Mouse (Mus musculus) forebrain, embryonic 11.5 days (tissue): ENCODE measurements around the gene Plcl1. TPM values are rescaled to one million over a fixed set of nuclear protein-coding genes. Genes with fewer than 3 reads are reported as not detected.
"Not testable (repeated sequence)": the region's sequence is repeated elsewhere in the genome, so short reads cannot be mapped to it uniquely, and the experiment has no call there.

Source experiments
- ATAC-seq: fragments of 200-750 bp; cut with Nextera tagmentation; replicated peaks from 2 replicates; pipeline ENCODE4 v1.8.0; 2017; ENCODE audit warnings: moderate TSS enrichment; ENCODE audit not compliant: low FRiP score
- DNase-seq: peaks from one replicate; pipeline ENCODE4 v3.0.0-alpha.2; 2017; ENCODE audit warnings: low spot score
- H3K27ac ChIP-seq: fragments of 300-500 bp; sonication (generic); 2 replicates; pipeline ENCODE4 v1.5.1; 2014; ENCODE audit warnings: low read depth, low read length
- H3K27me3 ChIP-seq: fragments of 300-500 bp; sonication (generic); 2 replicates; pipeline ENCODE4 v1.6.1; 2014; ENCODE audit warnings: mild to moderate bottlenecking, low read length, mixed read lengths; ENCODE audit not compliant: control insufficient read depth, insufficient read depth
- H3K36me3 ChIP-seq: fragments of 300-500 bp; sonication (generic); 2 replicates; pipeline ENCODE4 v1.6.1; 2014; ENCODE audit warnings: mild to moderate bottlenecking, low read length, moderate library complexity, mixed read lengths; ENCODE audit not compliant: control insufficient read depth, insufficient read depth
- H3K4me1 ChIP-seq: fragments of 300-500 bp; sonication (generic); replicated peaks from 2 replicates; pipeline ENCODE4 v1.6.1; 2014; ENCODE audit warnings: low read length, mixed read lengths; ENCODE audit not compliant: control insufficient read depth, insufficient read depth
- H3K4me2 ChIP-seq: fragments of 300-500 bp; sonication (generic); 2 replicates; pipeline ENCODE4 v1.6.1; 2014; ENCODE audit warnings: low read depth, mild to moderate bottlenecking, low read length, moderate library complexity, mixed read lengths; ENCODE audit not compliant: severe bottlenecking
- H3K4me3 ChIP-seq: fragments of 300-500 bp; sonication (generic); 2 replicates; pipeline ENCODE4 v1.5.1; 2014; ENCODE audit warnings: low read depth, low read length
- H3K9ac ChIP-seq: fragments of 300-500 bp; sonication (generic); 2 replicates; pipeline ENCODE4 v1.6.1; 2014; ENCODE audit warnings: low read length
- H3K9me3 ChIP-seq: fragments of 300-500 bp; sonication (generic); 2 replicates; pipeline ENCODE4 v1.6.1; 2016; ENCODE audit warnings: low read length, mixed read lengths; ENCODE audit not compliant: control insufficient read depth
- WGBS: fragments of 180-500 bp; shearing (Covaris S2); extraction: QIAGEN DNeasy Blood & Tissue Kit; methylation state at CpG from one replicate; pipeline ENCODE4 v1.1.7; 2014; 5-methylcytosine and 5-hydroxymethylcytosine counted together
- polyA plus RNA-seq: library from polyadenylated mRNA; unstranded; fragments of >200 nt; fragmentation: Nextera tagmentation; extraction: Ambion mirVana; gene quantifications from 2 replicates; pipeline ENCODE4 v1.2.1, GENCODE M21; 2014

Plcl1 gene
- polyA plus RNA-seq, 1 experiment from 2014 or later, result 2.2 TPM

- Histone ChIP-seq H3K27me3 (no peaks in the 10 kb centered on the region), H3K4me1 (no peaks in the 10 kb centered on the region), H3K9ac (no peak overlapping the region), H3K36me3 (no peaks in the 10 kb centered on the region), H3K9me3 (no peaks in the 10 kb centered on the region), H3K4me2 (no peak overlapping the region), H3K4me3 (no peak overlapping the region), H3K27ac (no peak overlapping the region)
- 89% methylated on average over 2 of the region's 2 CpGs for WGBS
- no peak for DNase-seq
- no peak for ATAC-seq
Measured at GRCm38 (mm10) chr1:55488261-55488660, 82.5 kb downstream of the Plcl1 start.

GRCm38 (mm10) chr1:55489355-55489754, 83.6 kb downstream of the Plcl1 start:
- peak; percentile 71 for ATAC-seq
- WGBS, result 47% methylated on average over 6 of the region's 6 CpGs
- Histone ChIP-seq H3K27ac (no peak overlapping the region), H3K9me3 (no peaks in the 10 kb centered on the region), H3K4me2 (no peak overlapping the region), H3K36me3 (no peaks in the 10 kb centered on the region), H3K27me3 (no peaks in the 10 kb centered on the region), H3K4me1 (no peaks in the 10 kb centered on the region), H3K9ac (no peak overlapping the region), H3K4me3 (no peak overlapping the region)
- DNase-seq, result no peak

GRCm38 (mm10) chr1:55499872-55500271, 94.2 kb downstream of the Plcl1 start:
- Histone ChIP-seq H3K4me3 (no peak overlapping the region), H3K9ac (no peak overlapping the region), H3K4me2 (no peak overlapping the region), H3K27ac (no peak overlapping the region), H3K36me3 (no peaks in the 10 kb centered on the region), H3K4me1 (peaks cover 5% of the 10 kb centered on the region), H3K27me3 (no peaks in the 10 kb centered on the region), H3K9me3 (no peaks in the 10 kb centered on the region)
- 71% methylated on average over 1 of the region's 1 CpGs for WGBS
- DNase-seq (no peak), ATAC-seq (no peak)

GRCm38 (mm10) chr1:55500981-55501682, 95.4 kb downstream of the Plcl1 start:
- H3K27me3 ChIP-seq, result no peaks in the 10 kb centered on the region
- peaks cover 5% of the 10 kb centered on the region for H3K4me1 ChIP-seq
- DNase-seq, result no peak
- H3K9me3 ChIP-seq, result no peaks in the 10 kb centered on the region
- H3K36me3 ChIP-seq, result no peaks in the 10 kb centered on the region
- H3K27ac ChIP-seq, result no peak overlapping the region
- ATAC-seq, result peak; percentile 95
- H3K4me3 ChIP-seq, result no peak overlapping the region
- WGBS, result 12% methylated on average over 2 of the region's 2 CpGs
- no peak overlapping the region for H3K9ac ChIP-seq
- H3K4me2 ChIP-seq, result no peak overlapping the region

- H3K4me1 ChIP-seq, result peaks cover 3% of the 10 kb centered on the region
- no peak overlapping the region for H3K4me3 ChIP-seq
- H3K27ac ChIP-seq, result no peak overlapping the region
- no peak overlapping the region for H3K4me2 ChIP-seq
- no peak for DNase-seq
- no peak for ATAC-seq
- H3K9ac ChIP-seq, result no peak overlapping the region
- H3K36me3 ChIP-seq, result no peaks in the 10 kb centered on the region
- H3K9me3 ChIP-seq, result no peaks in the 10 kb centered on the region
- 84% methylated on average over 4 of the region's 4 CpGs for WGBS
- no peaks in the 10 kb centered on the region for H3K27me3 ChIP-seq
Measured at GRCm38 (mm10) chr1:55505811-55506210, 100.1 kb downstream of the Plcl1 start.

- no peak overlapping the region for H3K9ac ChIP-seq
- no peak for ATAC-seq
- WGBS, result 85% methylated on average over 6 of the region's 6 CpGs
- no peak overlapping the region for H3K27ac ChIP-seq
- no peak overlapping the region for H3K4me2 ChIP-seq
- no peaks in the 10 kb centered on the region for H3K36me3 ChIP-seq
- H3K4me3 ChIP-seq, result no peak overlapping the region
- no peaks in the 10 kb centered on the region for H3K9me3 ChIP-seq
- DNase-seq, result no peak
- no peaks in the 10 kb centered on the region for H3K27me3 ChIP-seq
- H3K4me1 ChIP-seq, result no peaks in the 10 kb centered on the region
Measured at GRCm38 (mm10) chr1:55507061-55507460, 101.3 kb downstream of the Plcl1 start.

GRCm38 (mm10) chr1:55509587-55509986, 103.9 kb downstream of the Plcl1 start:
- Histone ChIP-seq H3K4me3 (no peak overlapping the region), H3K9ac (no peak overlapping the region), H3K36me3 (no peaks in the 10 kb centered on the region), H3K9me3 (no peaks in the 10 kb centered on the region), H3K27ac (no peak overlapping the region), H3K4me2 (no peak overlapping the region), H3K4me1 (no peaks in the 10 kb centered on the region), H3K27me3 (no peaks in the 10 kb centered on the region)
- ATAC-seq, result no peak
- 95% methylated on average over 1 of the region's 1 CpGs for WGBS
- no peak for DNase-seq

GRCm38 (mm10) chr1:55512165-55512564, 106.4 kb downstream of the Plcl1 start:
- Histone ChIP-seq H3K9ac (no peak overlapping the region), H3K4me3 (no peak overlapping the region), H3K9me3 (no peaks in the 10 kb centered on the region), H3K4me2 (no peak overlapping the region), H3K27ac (no peak overlapping the region), H3K36me3 (no peaks in the 10 kb centered on the region), H3K4me1 (no peaks in the 10 kb centered on the region), H3K27me3 (no peaks in the 10 kb centered on the region)
- 83% methylated on average over 3 of the region's 3 CpGs for WGBS
- DNase-seq (no peak), ATAC-seq (no peak)

- H3K4me2 ChIP-seq, DNase-seq, H3K27ac ChIP-seq, H3K27me3 ChIP-seq, ATAC-seq, H3K9ac ChIP-seq, H3K9me3 ChIP-seq, H3K4me1 ChIP-seq, H3K36me3 ChIP-seq, H3K4me3 ChIP-seq: not testable (repeated sequence)
- 78% methylated on average over 2 of the region's 2 CpGs for WGBS
Measured at GRCm38 (mm10) chr1:55512799-55513198, 107.1 kb downstream of the Plcl1 start.
